Mouse (Mus musculus): ENCODE results near the gene Cbr4.

Gene Cbr4

DNA sequence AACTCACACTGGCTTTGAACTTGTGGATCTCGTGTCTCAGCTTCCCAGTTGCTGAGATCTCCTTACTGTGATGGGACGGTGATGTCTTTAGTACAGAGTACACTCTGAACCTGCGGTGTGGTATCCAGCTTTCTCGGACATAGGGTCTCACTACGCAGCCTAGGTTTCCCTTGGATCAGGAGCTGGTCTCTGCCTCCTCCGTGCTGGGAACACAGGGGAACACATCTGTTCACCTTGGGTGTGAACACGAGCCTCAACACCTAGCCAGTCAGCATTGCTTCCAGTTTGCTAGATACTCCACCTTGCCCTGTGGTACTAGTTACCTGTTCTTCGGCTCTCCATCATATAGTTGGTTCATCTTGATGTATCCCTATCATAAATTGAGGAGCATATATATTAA, 1.1 kb downstream of the Cbr4 start:
- DNase-seq (ENCODE audit: low spot score): no peak

DNA sequence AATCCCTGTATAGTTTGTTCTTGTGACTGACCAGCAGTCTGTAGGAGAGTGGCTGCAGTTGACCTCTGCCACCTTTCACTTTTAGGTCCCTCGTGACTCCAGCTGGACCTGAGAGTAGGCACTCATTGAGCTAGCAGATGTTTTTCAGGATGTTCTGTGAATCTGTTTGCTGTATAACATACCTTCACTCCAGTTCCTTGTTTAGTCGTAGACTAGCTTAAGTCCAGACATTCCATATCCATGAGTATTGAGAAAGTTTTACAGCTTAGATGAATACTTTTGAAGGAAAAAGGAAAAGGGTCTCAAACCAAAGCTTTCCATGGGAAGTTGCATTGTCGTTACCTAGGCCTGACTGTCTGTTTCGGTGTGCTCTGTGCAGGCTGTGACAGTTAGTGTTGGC, 9.6 kb downstream of the Cbr4 start:
- no peak for DNase-seq (ENCODE audit: low spot score)

DNA sequence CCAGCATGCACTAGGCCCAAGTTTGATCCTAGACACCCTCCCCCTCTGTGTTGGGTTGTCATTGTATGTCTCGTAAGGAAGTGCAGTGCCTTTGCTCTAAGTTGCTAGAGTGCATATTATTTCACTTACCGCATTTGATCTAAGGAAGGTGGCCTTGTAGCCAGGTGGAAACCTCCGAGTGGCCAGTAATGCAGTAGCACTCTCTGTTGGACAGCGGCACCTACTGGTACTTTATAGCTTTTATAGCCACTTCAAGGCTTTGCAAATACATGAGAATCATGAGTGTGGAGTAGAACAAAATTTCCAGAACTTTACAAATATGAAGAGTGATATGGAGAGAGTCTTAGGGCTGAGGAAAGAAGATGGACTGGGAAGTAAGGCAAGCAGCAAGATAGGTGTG, 11.5 kb downstream of the Cbr4 start:
- DNase-seq (ENCODE audit: low spot score): peak; percentile 62

DNA sequence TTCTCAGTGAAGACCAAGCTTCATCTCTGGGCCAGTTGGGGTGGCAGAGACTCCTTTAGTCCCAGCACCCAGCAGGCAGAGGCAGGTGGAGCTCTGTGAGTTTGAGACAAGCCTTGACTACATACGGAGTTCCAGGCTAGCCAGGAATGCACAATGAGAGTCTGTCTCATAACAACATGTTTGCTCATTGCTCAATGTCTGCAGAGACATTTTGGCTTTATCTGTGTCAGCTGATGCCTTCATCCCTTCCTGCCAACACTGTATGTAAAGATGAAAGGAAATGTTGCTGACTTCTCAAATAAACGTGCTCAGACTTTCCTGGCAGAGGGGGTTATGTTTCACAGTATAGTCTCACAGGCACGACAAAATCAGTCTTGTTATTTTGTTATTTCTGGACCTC, 13.4 kb downstream of the Cbr4 start:
- no peak for DNase-seq (ENCODE audit: low spot score)

DNA sequence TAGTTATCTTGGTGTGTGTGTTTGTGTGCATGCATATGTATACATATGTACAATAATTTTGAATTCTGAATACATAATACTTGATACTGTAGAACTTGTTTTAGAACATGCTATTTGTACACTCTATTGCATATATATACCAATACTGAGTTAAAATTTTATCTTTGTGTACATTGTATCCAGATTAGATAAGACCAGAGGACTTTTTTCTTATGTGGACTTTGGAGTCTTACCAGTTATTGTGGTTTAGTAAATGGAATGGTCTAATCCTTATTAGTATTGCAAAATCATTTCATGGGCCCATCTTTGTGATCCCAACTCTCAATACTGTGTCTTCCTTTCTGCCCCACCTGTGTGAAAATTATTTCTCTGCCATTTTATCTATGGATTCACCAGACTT, 14.7 kb downstream of the Cbr4 start:
- DNase-seq (ENCODE audit: low spot score): no peak

DNA sequence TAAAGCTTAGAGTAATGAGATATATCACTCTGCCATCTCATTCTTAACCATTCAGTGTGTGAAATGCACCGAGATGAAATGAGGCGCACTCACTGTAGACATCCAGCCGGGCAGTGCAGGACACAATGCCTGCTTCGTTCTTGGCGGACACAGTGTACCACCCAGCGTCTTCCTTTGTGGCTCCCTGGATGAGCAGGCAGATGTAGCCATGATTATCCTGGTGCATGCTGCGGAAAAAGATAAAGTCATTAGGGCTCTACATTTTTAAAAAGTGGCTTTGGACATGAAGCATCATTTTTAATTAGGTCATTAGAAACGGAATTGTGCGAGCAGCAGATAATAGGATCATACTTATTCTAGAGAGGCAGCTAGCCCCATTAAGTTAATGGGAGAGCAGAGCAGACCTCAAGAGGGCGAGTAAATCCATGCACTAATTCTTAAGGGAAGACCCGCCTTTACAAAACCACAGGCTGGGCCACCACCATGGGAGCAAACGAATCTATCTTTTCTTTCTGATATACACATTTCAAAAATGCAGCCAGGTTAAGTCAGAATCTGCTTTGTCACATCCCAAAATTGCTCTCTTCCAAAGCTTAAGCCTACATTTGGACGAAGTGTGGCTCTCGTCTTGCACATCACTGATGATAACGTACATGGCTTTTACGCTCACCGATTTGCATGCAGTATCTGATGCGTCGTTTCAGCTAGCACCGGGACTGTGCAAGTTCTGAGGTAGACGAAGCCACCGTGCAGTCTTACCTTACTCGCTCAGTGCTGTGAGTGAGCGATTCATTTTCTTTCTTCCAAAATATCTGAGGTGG, 27.8 kb downstream of the Cbr4 start:
- no peak for DNase-seq (ENCODE audit: low spot score)

DNA sequence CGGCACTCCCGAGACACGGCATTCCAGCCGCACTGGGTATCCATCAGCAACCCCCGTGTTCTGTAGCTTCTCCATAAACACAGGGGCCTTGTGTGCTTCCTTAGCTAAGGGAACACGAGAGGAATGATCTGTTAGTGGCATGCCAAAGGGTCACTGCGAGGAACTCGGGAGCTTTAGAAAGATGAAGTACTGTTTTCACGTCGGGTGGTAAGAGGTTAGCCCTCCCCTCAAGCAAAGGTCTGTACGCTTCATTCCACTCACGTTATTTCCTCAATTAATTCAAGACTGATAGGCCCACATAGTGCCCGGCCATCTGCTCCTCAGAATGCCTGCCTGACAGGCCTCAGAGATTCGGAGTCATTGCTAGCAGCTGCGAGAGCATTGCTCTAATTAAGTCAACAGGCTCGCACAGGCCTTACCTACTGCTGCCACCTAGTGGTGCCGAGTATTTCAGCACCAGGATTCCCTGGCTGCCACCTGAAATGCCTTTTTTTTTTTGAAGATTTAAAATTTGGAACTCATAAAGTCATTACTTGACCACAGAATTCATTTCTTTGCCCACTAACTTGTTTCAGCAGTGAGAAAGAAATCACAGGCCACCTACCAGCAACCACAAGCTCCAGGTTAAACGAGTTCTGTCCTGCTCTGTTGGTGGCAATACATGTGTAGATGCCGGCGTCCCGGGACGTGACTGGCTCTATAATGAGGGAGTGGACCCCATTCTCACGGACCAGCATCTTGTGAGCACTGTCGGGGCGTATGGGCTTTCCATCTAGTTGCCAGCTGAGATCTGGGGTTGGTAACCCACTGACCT, 28.6 kb downstream of the Cbr4 start:
- DNase-seq (ENCODE audit: low spot score): peak; percentile 92

DNA sequence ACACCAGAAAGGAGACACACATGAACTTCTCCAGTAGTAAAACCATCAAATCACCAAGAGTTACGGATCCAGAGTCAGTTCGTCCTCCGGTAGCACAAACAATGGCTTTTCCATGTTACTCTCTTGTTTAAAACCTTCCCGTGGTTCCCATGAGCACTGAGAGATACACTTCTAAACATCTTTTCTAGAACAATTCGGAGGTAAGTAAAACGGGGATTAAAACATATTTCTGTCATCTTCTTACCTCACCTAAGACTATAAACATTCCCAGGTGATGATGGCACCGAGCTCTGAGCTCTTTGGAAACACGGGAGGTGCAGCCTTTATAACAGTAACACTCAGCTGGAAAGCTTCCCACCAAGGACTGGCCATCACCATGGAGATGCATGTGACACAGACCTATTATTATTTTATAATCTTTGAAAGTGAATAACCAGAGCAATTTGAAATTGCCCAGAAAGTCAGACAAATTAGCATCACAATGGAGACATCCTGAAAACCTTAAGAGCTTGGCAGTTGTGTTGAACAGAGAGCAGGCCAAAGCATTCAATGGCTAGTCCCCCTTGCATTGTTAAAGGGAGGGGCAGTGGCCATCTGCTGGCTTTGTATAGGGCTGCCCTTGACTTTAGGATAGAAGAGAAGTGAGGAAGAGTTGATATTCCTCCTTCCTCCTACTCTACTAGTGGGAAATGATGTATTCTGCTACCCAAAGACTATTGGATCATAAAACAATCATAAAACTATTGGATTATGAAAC, 29.4 kb downstream of the Cbr4 start:
- peak; percentile 26 for DNase-seq (ENCODE audit: low spot score)

DNA sequence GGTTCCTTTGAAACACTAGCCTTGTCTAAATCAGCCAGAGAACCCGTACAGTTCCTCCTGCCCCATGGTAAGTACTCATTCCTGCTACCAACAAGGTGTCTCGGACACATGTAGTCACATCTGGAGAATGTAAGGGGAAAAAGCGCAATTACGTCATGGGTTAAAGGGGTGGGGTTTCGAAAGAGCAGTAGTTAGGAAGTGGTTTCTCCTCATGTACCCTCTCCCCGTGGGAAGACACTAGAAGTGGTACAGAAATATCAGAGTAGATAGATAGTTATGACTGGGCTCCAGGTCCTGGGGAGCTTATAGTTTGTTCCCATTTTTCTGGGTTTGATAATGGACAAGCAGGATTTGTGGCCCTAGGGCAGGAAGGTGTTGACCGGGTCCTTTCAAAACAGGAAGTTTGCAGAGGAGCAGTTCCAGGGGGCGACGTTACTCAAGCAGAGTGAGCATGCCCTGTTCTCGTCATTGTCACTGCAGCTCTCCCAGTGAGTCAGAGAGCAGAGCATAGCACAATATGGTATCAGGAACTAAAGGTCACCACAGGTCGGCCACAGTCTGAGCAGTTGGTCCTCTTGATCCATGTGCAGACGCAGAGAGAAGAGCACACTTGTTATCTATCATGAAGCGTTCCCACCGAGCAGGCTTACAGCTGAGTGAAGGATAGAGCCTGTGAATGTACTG, 30.1 kb downstream of the Cbr4 start:
- DNase-seq (ENCODE audit: low spot score): no peak

DNA sequence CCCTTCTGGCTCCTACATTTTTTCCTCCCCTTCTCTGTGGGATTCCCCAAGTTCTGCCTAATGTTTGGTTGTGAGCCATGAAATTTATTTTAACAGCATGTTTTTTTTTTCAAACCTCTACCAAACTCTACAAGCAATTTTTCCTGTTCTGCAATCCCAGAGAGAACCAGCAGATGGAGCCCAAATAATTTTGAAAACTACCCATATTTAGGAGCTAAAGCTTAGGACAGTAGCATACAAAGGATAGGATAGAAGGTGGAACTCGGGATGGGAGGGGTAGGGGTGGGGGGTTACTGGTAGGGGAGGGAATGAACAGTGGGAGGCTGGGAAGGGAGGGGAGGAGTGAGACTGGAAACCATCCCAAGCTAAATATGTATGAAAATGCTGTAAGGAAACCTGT, 34.6 kb downstream of the Cbr4 start:
- no peak for DNase-seq (ENCODE audit: low spot score)

DNA sequence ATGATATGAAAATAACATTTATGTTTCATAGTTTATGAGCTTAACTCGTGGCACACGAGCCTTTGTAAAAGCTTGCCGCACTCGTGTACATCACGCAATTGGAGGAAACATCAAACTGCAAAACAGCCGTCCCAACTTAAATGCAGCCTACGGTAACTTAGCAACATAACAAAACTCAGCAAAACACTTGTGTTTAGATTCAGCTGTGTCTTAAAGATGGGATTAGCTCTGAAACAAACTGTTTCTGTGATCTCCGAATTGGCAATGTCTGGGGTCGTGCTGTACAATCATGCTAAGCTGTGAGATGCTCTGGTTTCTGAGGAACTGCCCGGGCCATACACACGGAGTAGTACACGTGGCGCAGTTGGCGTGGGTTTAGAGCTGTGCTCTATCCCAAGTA, 39.5 kb downstream of the Cbr4 start:
- DNase-seq (ENCODE audit: low spot score): no peak

DNA sequence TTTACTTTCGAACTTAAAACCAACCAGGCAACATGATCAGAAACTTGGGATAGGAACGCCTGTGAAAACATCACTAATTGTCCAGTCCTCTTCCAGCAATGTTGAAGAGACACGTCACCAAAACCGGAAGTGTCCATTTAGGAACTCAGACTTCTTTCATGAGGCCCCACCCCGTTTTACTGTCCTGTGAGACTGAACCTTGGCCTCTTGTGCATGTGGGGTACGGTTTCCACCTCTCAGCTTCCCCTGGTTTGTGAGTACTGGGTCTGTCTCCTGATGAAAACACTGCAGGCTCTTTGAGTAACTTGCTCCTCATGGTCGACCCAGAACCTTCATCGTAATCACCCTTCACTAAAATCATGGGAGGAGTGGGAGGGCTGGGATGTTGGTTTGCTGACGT, 40.7 kb downstream of the Cbr4 start:
- DNase-seq (ENCODE audit: low spot score): no peak

DNA sequence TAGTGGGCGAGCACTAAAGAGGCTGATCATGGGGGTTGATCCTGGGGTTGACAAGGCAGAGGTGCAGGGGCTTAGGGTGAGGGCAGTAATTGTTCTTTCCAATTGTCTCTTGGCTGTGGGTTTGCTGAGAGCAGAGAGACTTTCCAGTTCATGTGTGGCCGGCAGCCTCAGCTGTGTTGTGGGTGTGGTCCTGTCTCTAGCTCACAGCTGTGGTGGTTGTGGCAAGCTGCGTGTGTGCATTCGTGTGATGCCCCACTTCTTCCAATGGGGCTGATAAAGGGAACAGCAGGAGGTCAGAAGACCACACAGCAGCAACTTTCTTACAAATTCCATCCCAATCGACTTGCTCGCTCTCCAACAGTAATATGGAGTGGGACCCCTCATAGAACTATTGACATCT, 41.1 kb downstream of the Cbr4 start:
- DNase-seq (ENCODE audit: low spot score): no peak

DNA sequence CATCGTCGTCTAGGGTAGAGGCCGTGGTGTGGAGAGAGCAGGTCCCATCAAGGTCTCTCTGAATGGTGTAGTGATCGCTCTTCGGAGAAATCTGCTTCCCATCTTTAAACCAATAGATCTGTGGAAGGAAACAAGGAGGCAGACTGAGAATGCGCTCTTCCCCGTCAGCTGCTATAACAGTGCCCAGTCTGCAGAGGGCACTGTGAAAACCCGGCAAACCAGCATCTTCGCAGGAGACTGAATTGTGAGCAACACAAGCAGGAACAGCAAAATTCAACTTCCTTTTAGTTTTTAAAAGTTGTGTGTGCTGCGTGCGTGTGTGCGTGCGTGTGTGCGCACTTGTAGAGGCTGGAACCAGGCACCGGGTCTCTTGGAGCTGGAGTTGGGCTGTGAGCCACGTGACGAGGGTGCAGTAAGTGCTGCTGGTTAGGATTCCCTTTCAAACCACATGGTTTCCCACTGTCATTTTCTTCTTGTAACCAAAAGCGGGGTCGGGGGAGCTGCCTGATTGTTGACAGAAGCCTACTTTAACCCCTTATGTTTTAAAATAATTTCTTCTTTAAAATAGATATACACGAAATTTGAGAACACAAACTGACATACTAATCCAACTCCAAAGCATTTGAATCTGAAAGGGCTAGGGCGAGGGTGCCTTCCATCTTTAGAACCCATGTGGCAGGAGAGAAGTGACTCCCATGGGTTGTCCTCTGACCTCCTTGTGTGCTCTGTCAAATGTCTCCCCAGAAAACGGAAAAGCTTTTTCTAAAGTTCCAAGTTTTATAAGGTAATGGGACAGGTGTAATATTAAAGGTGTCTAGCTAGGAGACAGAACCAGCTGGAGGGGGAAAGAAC, 44.6 kb downstream of the Cbr4 start:
- no peak for DNase-seq (ENCODE audit: low spot score)

DNA sequence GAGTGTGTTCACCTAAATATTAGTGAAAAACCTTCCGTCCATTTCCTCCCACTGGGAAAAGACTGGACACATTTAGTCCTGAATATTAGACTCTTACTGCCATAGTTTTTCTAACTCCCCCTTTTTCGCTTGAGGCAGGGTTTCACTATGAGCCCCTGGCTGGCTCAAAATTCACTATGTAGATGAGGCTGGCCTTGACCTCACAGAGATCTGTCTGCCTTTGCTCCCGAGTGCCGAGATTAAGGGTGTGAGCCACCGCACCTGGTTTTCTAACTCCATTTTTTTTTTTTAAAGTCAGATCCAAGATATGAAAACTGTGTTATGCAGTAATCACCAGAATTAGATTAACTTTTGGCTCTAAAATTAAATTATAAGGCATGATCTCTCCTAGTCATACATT, 45.3 kb downstream of the Cbr4 start:
- DNase-seq (ENCODE audit: low spot score): no peak

DNA sequence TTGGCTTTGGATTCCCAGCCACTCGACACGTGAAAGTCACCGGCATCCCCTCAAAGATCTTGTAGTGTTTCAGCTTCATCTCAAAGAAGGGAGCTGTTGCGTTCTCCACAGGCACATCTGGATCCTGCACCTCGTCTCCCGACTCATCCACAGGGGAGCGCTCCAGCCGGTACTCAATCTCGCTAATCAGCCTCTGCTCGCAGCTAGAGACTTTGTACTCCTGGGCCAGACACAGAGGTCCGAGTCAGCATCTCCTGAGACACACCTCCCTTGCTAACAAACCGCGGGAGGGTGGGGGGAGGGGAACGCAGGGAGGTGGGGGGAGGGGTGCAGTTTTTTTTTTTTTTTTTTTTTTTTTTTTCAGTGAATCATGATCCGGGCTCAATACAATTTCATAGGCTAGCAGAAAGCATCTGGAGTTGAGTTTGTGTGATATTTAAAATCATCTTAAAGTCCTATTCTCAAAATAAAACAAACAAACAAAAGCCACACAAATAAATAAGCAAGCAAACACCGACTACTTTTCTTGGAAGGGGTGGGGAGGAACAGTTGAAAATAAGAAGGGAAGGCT, 45.9 kb downstream of the Cbr4 start:
- peak; percentile 22 for DNase-seq (ENCODE audit: low spot score)

DNA sequence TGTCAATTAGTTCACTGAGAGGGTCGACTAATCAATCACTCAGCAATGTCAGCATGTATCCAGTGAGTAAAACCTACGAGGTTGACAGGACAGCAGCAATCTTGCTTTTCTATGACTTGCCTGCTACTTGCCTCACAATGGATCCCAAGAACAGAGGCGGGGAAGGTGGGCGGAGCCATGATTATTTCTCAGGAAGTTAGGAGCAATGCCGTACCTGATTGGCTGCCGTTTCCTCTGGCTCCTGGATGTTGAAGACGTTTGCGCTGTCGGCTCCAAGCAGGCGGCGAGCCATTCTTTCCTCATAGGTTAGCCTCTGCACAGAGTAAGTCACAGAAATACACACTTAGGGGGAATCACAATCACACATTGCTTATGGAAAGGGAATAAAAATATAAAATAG, 47.9 kb downstream of the Cbr4 start:
- peak; percentile 56 for DNase-seq (ENCODE audit: low spot score)

DNA sequence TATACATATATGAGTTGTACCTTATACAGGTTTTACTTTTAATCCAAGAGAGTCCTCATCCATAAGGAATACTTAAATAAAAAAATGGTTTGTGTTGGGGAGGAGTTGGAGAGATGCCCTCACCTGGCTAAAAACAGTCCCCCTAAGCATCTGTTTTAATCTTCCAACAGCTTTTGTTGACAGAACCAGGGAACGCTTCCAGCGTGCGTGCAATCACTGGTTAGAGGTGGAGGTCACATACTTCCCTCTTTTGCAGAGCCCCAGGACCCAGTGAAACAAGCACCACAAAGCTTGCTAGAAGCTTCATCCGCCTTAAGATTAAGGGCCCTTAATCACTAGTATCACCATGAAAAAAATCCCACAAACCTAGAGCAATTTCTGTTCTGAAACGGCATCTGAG, 49.9 kb downstream of the Cbr4 start:
- DNase-seq (ENCODE audit: low spot score): no peak

DNA sequence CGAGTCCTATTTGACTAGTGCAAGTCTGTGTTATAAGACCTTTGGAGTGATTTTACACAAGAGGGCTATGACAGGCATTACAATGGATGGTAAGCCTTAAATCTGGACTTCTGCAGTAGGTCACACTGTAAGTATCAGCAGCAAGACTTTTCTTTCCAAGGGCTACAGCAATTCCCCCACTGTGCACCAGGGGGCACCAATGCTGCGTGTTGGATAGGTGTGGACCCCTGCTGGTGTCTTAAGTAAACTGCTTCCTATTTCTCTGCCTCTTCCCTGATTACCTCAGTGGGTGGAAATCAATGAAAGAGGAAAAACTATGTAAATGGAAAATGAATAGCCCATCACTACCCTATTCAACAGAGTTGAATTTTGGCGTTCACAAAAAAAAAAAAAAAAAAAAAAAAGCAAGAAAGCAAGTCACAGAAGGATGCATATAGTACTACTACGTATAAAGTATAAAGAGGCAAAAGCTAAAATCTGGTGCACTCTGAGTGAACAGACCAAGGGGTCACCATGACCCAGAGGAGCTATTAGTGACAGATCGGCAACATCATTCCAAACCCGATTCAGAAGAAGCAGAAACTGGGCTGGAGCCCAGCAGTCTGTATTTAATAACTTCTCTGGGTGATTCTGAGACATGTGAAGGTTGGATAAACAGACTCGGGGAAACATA, 52.4 kb downstream of the Cbr4 start:
- peak; percentile 93 for DNase-seq (ENCODE audit: low spot score)

DNA sequence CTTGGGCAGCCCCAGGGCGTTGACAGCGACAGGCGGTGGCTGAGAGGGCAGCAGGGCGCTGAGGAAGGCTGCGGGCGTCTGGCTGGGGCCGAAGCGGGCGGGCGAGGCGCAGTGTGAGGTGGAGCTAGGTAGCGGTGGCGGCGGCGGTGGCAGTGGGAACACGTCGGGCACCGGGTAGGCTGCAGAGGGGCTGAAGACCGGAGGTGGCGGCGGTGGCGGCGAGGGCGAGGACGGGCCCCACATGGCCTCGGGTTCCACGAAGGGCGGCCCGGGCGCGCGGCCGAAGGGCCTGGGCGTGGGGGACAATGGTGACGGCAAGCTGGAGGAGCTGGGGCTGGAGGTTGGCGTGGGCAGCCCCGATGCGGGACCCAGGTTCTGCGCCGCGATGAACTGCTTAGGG, 62.1 kb downstream of the Cbr4 start:
- DNase-seq (ENCODE audit: low spot score): no peak

Data from embryo, embryonic 10 days (tissue).